In the genomic region with DNA sequence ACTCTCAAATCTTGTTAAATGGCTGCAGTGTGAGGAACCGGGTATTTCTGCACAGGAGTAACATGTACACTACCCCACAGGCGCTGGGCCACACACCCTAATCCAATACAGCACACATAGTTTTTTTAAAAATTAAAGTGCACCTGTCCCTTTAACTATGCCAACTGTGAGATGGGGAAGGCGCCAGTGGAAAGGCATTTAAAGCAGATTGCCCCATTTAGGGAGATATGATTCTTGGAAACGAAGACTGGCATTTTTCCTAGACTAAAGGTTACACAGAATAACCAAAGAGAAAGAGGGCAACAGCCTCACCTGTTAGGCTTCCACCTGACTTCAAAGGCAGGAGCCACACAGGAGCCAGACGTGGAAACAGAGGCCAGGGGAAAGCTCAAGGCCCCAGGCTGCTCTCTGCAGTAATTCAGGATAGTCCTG, we compare ENCODE assay signal across 17 mouse cellular contexts. TPM values are rescaled to one million over a fixed set of nuclear protein-coding genes. Genes with fewer than 3 reads are reported as not detected.
DNase-seq lines count a peak whose midpoint lies in the region; ATAC-seq and TF ChIP-seq lines count a peak whose summit lies in the region.
"Had no signal": no experiment of that assay in that cellular context is flagged by ENCODE, and none has a peak within 500 bp of the region (broad histone marks: within the 10 kb centered on the region; RNA-seq: fewer than 3 reads in every experiment).

No protein-coding gene starts in this region.

- H3K9ac ChIP-seq in forebrain, embryonic 16.5 days (replicated peaks; ENCODE audit: low read depth, low read length), result no peak overlapping the region
- H3K9ac ChIP-seq in liver, adult 2 months (ENCODE audit: low read depth, low read length), result no peak overlapping the region; the same call in 1 of the 2 replicates
- no peak overlapping the region for H3K9ac ChIP-seq in stomach, postnatal 0 days (ENCODE audit: low read length)
- H3K9ac ChIP-seq: hindbrain, embryonic 13.5 days; kidney, embryonic 15.5 days; limb, embryonic 15.5 days; midbrain, embryonic 13.5 days had no signal

- 53% methylated on average over 5 of the region's 5 CpGs for WGBS in forebrain, embryonic 16.5 days
- WGBS in forebrain, embryonic 10.5 days, result 81% methylated on average over 5 of the region's 5 CpGs
- 22% methylated on average over 5 of the region's 5 CpGs for WGBS in liver, adult 2 months
- WGBS in stomach, postnatal 0 days, result 49% methylated on average over 5 of the region's 5 CpGs

- no peak for TF ChIP-seq POLR2A in liver, adult 2 months (IDR thresholded peaks at IDR 0.05; ENCODE audit: extremely low read depth, insufficient read depth, low read length)

- no peak for TF ChIP-seq EP300 in stomach, postnatal 0 days (optimal IDR thresholded peaks at IDR 0.05)

- H3K4me1 ChIP-seq in forebrain, embryonic 16.5 days (replicated peaks; ENCODE audit: control insufficient read depth, insufficient read depth, low read length), result peaks cover 22% of the 10 kb centered on the region
- peaks cover 32% of the 10 kb centered on the region for H3K4me1 ChIP-seq in forebrain, embryonic 10.5 days
- H3K4me1 ChIP-seq in liver, adult 2 months (ENCODE audit: control insufficient read depth, insufficient read depth, low read length), result peaks cover 40% of the 10 kb centered on the region
- H3K4me1 ChIP-seq in stomach, postnatal 0 days (replicated peaks; ENCODE audit: control insufficient read depth, insufficient read depth), result 0 out of 2 replicates have a peak, but pooled peaks cover 8% of the 10 kb centered on the region

- TF ChIP-seq CTCF in liver, adult 2 months (IDR thresholded peaks at IDR 0.05; ENCODE audit: low read depth, low read length), result no peak
- no peak for TF ChIP-seq CTCF in stomach, postnatal 0 days (IDR thresholded peaks at IDR 0.05; ENCODE audit: low read depth)

- H3K27ac ChIP-seq in forebrain, embryonic 16.5 days (ENCODE audit: low read length), result peak overlapping the region; percentile 4; the same call in 1 of the 2 replicates
- H3K27ac ChIP-seq in forebrain, embryonic 10.5 days, result no peak overlapping the region
- peak overlapping the region; percentile 64 for H3K27ac ChIP-seq in liver, adult 2 months (replicated peaks; ENCODE audit: insufficient read depth, low read depth, low read length)
- H3K27ac ChIP-seq in stomach, postnatal 0 days (replicated peaks), result peak overlapping the region; percentile 45; the same call in 1 of the 2 replicates
- H3K27ac ChIP-seq: heart, adult 2 months; hindbrain, embryonic 13.5 days; kidney, embryonic 15.5 days; limb, embryonic 15.5 days; midbrain, embryonic 13.5 days had no signal

- H3K9me3 ChIP-seq in forebrain, embryonic 16.5 days (ENCODE audit: control insufficient read depth, low read length), result no peaks in the 10 kb centered on the region
- no peaks in the 10 kb centered on the region for H3K9me3 ChIP-seq in forebrain, embryonic 10.5 days
- H3K9me3 ChIP-seq in stomach, postnatal 0 days (ENCODE audit: control insufficient read depth, low read length), result no peaks in the 10 kb centered on the region
- H3K9me3 ChIP-seq: hindbrain, embryonic 13.5 days; kidney, embryonic 15.5 days; limb, embryonic 15.5 days; midbrain, embryonic 13.5 days had no signal

- DNase-seq in forebrain, embryonic 10.5 days (ENCODE audit: extremely low spot score, low spot score), result no peak
- DNase-seq in liver, adult 2 months (ENCODE audit: extremely low read depth, low read depth, low spot score), result peak; percentile 100
- no peak for DNase-seq in liver
- DNase-seq in fat pad, adult 2 months (ENCODE audit: extremely low read depth, low read depth, low spot score), result peak; percentile 89
- no peak for DNase-seq in stomach, postnatal 0 days (ENCODE audit: low spot score)
- DNase-seq in B cell, adult 2 months, result no peak
- no peak for DNase-seq in gastrocnemius, postnatal 25 days
- DNase-seq: adrenal gland, postnatal 36 days; heart, adult 2 months; lung, postnatal 36 days; retina, postnatal 1 day had no signal

- H3K4me3 ChIP-seq in forebrain, embryonic 16.5 days (replicated peaks; ENCODE audit: low read length), result no peak overlapping the region
- H3K4me3 ChIP-seq in forebrain, embryonic 10.5 days, result no peak overlapping the region
- no peak overlapping the region for H3K4me3 ChIP-seq in liver, adult 2 months (ENCODE audit: insufficient read depth, low read depth, low read length)
- no peak overlapping the region for H3K4me3 ChIP-seq in stomach, postnatal 0 days (ENCODE audit: low read depth, low read length)
- H3K4me3 ChIP-seq: heart, adult 2 months; hindbrain, embryonic 13.5 days; kidney, embryonic 15.5 days; limb, embryonic 15.5 days; midbrain, embryonic 13.5 days had no signal

- no peak overlapping the region for H3K4me2 ChIP-seq in forebrain, embryonic 16.5 days (ENCODE audit: low read length)
- H3K4me2 ChIP-seq in stomach, postnatal 0 days (replicated peaks; ENCODE audit: low read depth), result no peak overlapping the region
- H3K4me2 ChIP-seq: hindbrain, embryonic 13.5 days; kidney, embryonic 15.5 days; limb, embryonic 15.5 days; midbrain, embryonic 13.5 days had no signal

- ATAC-seq in forebrain, embryonic 16.5 days, result no peak
- ATAC-seq in stomach, postnatal 0 days (ENCODE audit: low FRiP score, low TSS enrichment), result peak; percentile 61
- ATAC-seq: midbrain, embryonic 13.5 days had no signal

- peaks cover 37% of the 10 kb centered on the region; the same call in 1 of the 2 replicates for H3K79me2 ChIP-seq in liver, adult 2 months (ENCODE audit: control insufficient read depth, insufficient read depth, low read length)

- H3K27me3 ChIP-seq in forebrain, embryonic 16.5 days (replicated peaks; ENCODE audit: control insufficient read depth, insufficient read depth, low read length), result no peaks in the 10 kb centered on the region
- no peaks in the 10 kb centered on the region for H3K27me3 ChIP-seq in forebrain, embryonic 10.5 days (ENCODE audit: poor library complexity, severe bottlenecking)
- no peaks in the 10 kb centered on the region for H3K27me3 ChIP-seq in liver, adult 2 months (ENCODE audit: control insufficient read depth, insufficient read depth, low read length)
- no peaks in the 10 kb centered on the region for H3K27me3 ChIP-seq in stomach, postnatal 0 days (ENCODE audit: control insufficient read depth, insufficient read depth, low read length)
- H3K27me3 ChIP-seq: hindbrain, embryonic 13.5 days; kidney, embryonic 15.5 days; limb, embryonic 15.5 days; midbrain, embryonic 13.5 days had no signal

- no peaks in the 10 kb centered on the region for H3K36me3 ChIP-seq in forebrain, embryonic 16.5 days (ENCODE audit: control insufficient read depth, insufficient read depth)
- H3K36me3 ChIP-seq in forebrain, embryonic 10.5 days (replicated peaks), result no peaks in the 10 kb centered on the region
- no peaks in the 10 kb centered on the region for H3K36me3 ChIP-seq in liver, adult 2 months (ENCODE audit: control insufficient read depth, insufficient read depth, low read length)
- H3K36me3 ChIP-seq in stomach, postnatal 0 days (ENCODE audit: control insufficient read depth, insufficient read depth, low read length), result no peaks in the 10 kb centered on the region
- H3K36me3 ChIP-seq: hindbrain, embryonic 13.5 days; kidney, embryonic 15.5 days; limb, embryonic 15.5 days; midbrain, embryonic 13.5 days had no signal

RNA-seq across cellular contexts. Expression of a gene that starts 21.6 kb away (rescaled TPM):
- 1.1 and 1.4 TPM in 2 replicates for polyA plus RNA-seq in forebrain, embryonic 16.5 days (2015; fragmentation: Nextera tagmentation; extraction: Ambion mirVana)
- 0.98 and 1.4 TPM in 2 replicates for polyA plus RNA-seq in forebrain, embryonic 10.5 days (2016; fragmentation: Nextera tagmentation; extraction: Ambion mirVana)
- total RNA-seq in liver, adult 2 months (2014; rRNA removed), result 3.5 and 4.9 TPM in 2 replicates
- polyA plus RNA-seq in liver, adult 2 months (2012; rRNA removed), result 0.61 and 1.1 TPM in 2 replicates
- polyA plus RNA-seq in stomach, postnatal 0 days (2015; fragmentation: Nextera tagmentation; extraction: Ambion mirVana), result 1.9 and 2.0 TPM in 2 replicates
- under 1 TPM; 0.67 to 0.72 TPM for total RNA-seq in gastrocnemius, postnatal 25 days (2021)
- total RNA-seq: ES-E14 had no signal

RNA-seq across cellular contexts. Expression of a gene that starts 22.4 kb away (rescaled TPM):
- polyA plus RNA-seq in forebrain, embryonic 16.5 days (2015; fragmentation: Nextera tagmentation; extraction: Ambion mirVana), result 26.9 and 29.2 TPM in 2 replicates
- polyA plus RNA-seq in forebrain, embryonic 10.5 days (2016; fragmentation: Nextera tagmentation; extraction: Ambion mirVana), result 26.4 and 29.0 TPM in 2 replicates
- total RNA-seq in liver, adult 2 months (2014; rRNA removed), result 8.5 and 10.4 TPM in 2 replicates
- 22.2 and 23.5 TPM in 2 replicates for polyA plus RNA-seq in liver, adult 2 months (2012; rRNA removed)
- 13.7 and 13.9 TPM in 2 replicates for polyA plus RNA-seq in stomach, postnatal 0 days (2015; fragmentation: Nextera tagmentation; extraction: Ambion mirVana)
- 10 to 100 TPM; 69.0 to 78.5 TPM for total RNA-seq in gastrocnemius, postnatal 25 days (2021)

Comparison
In these comparisons a context has a peak if more than half of its experiments do, and no peak if none do; other contexts are left out.
1. DNase-seq: peak in liver, adult 2 months (single experiment) and fat pad, adult 2 months (single experiment); none in forebrain, embryonic 10.5 days (single experiment), liver (single experiment), stomach, postnatal 0 days (single experiment), B cell, adult 2 months (0 of 2) and gastrocnemius, postnatal 25 days (single experiment).